Mouse (Mus musculus) midbrain, postnatal 0 days (tissue): Measurements from ENCODE around the gene Fyb2. TPM values are rescaled to one million over a fixed set of nuclear protein-coding genes. Genes with fewer than 3 reads are reported as not detected.
"Not testable (repeated sequence)": the region's sequence is repeated elsewhere in the genome, so short reads cannot be mapped to it uniquely, and the experiment has no call there.

Experiments used
- ATAC-seq: fragments of 200-750 bp; cut with Nextera tagmentation; 2 replicates; pipeline ENCODE4 v1.8.0; 2017; ENCODE audit warnings: moderate number of reproducible peaks, mild to moderate bottlenecking, moderate TSS enrichment, moderate library complexity; ENCODE audit not compliant: low FRiP score
- DNase-seq: peaks from one replicate; pipeline ENCODE4 v3.0.0-alpha.2; 2015; ENCODE audit warnings: low spot score
- H3K27ac ChIP-seq: fragments of 300-500 bp; sonication (generic); 2 replicates; pipeline ENCODE4 v1.5.1; 2014; ENCODE audit warnings: low read depth, mild to moderate bottlenecking, low read length, mixed read lengths
- H3K27me3 ChIP-seq: fragments of 300-500 bp; sonication (generic); 2 replicates; pipeline ENCODE4 v1.6.1; 2014; ENCODE audit warnings: low read length, control low read depth, mixed read lengths; ENCODE audit not compliant: insufficient read depth
- H3K36me3 ChIP-seq: fragments of 300-500 bp; sonication (generic); 2 replicates; pipeline ENCODE4 v1.6.1; 2014; ENCODE audit warnings: low read length, control low read depth, mixed read lengths; ENCODE audit not compliant: insufficient read depth
- H3K4me1 ChIP-seq: fragments of 300-500 bp; sonication (generic); 2 replicates; pipeline ENCODE4 v1.6.1; 2014; ENCODE audit warnings: mild to moderate bottlenecking, control low read depth, antibody characterized with exemption, low read length, mixed read lengths; ENCODE audit not compliant: insufficient read depth
- H3K4me2 ChIP-seq: fragments of 300-500 bp; sonication (generic); 2 replicates; pipeline ENCODE4 v1.6.1; 2014; ENCODE audit warnings: low read depth, mild to moderate bottlenecking, low read length, mixed read lengths; ENCODE audit not compliant: poor library complexity, severe bottlenecking
- H3K4me3 ChIP-seq: fragments of 300-500 bp; sonication (generic); 2 replicates; pipeline ENCODE4 v1.5.1; 2014; ENCODE audit warnings: low read depth, mild to moderate bottlenecking, low read length, moderate library complexity
- H3K9ac ChIP-seq: fragments of 300-500 bp; sonication (generic); replicated peaks from 2 replicates; pipeline ENCODE4 v1.6.1; 2014; ENCODE audit warnings: mild to moderate bottlenecking, low read length, moderate library complexity, mixed read lengths; ENCODE audit not compliant: poor library complexity, severe bottlenecking
- H3K9me3 ChIP-seq: fragments of 300-500 bp; sonication (generic); 2 replicates; pipeline ENCODE4 v1.6.1; 2016; ENCODE audit warnings: low read length, control low read depth
- CTCF ChIP-seq: IDR thresholded peaks from 2 replicates; pipeline ENCODE4 v1.5.1; 2016; ENCODE audit warnings: antibody characterized with exemption, mild to moderate bottlenecking
- WGBS: fragments of 180-500 bp; shearing (Covaris S2); extraction: QIAGEN DNeasy Blood & Tissue Kit; methylation state at CpG from one replicate; pipeline ENCODE4 v1.1.7; 2014; 5-methylcytosine and 5-hydroxymethylcytosine counted together
- polyA plus RNA-seq: library from polyadenylated mRNA; unstranded; fragments of >200 nt; fragmentation: Nextera tagmentation; extraction: Ambion mirVana; gene quantifications from 2 replicates; pipeline ENCODE4 v1.2.1, GENCODE M21; 2015
- total RNA-seq: library from RNA; depleted of rRNA; stranded (reverse); fragments of >200 nt; gene quantifications from 2 replicates; pipeline ENCODE4 v1.2.3, GENCODE M21; 2014

The Fyb2 gene
- total and polyA plus RNA-seq, 2 experiments from 2014 or later: 0.28 to 0.49 TPM

GRCm38 (mm10) chr4:105004135-105004534, 90.9 kb downstream of the Fyb2 start:
- Histone ChIP-seq H3K4me3 (no peak overlapping the region), H3K9me3 (no peaks in the 10 kb centered on the region), H3K36me3 (no peaks in the 10 kb centered on the region), H3K27ac (no peak overlapping the region), H3K9ac (no peak overlapping the region), H3K27me3 (no peaks in the 10 kb centered on the region), H3K4me1 (no peaks in the 10 kb centered on the region), H3K4me2 (no peak overlapping the region)
- 68% methylated on average over 8 of the region's 8 CpGs for WGBS
- DNase-seq: no peak
- no peak for TF ChIP-seq CTCF
- ATAC-seq: no peak

DNA sequence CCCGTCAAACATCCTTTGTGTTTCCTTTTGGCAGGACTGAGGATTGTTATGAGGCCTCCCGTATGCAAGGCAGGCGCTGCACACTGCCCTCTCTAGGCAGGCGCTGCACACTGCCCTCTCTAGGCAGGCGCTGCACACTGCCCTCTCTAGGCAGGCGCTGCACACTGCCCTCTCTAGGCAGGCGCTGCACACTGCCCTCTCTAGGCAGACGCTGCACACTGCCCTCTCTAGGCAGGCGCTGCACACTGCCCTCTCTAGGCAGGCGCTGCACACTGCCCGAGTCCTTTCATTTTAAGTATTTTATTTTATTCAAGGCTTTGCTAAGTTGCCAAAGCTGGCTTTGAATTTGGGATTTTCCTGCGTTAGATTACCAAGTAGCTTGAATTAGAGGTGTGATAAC, 91.4 kb downstream of the Fyb2 start:
- not testable (repeated sequence) for H3K4me1 ChIP-seq, H3K4me3 ChIP-seq, H3K9ac ChIP-seq, H3K27me3 ChIP-seq, H3K9me3 ChIP-seq, H3K36me3 ChIP-seq, H3K4me2 ChIP-seq, DNase-seq, H3K27ac ChIP-seq, ATAC-seq
- WGBS: 92% methylated on average over 11 of the region's 12 CpGs
- TF ChIP-seq CTCF: peak; percentile 56

- DNase-seq: no peak
- no peaks in the 10 kb centered on the region for H3K27me3 ChIP-seq
- no peaks in the 10 kb centered on the region for H3K4me1 ChIP-seq
- H3K9me3 ChIP-seq: no peaks in the 10 kb centered on the region
- no peaks in the 10 kb centered on the region for H3K36me3 ChIP-seq
- no peak overlapping the region for H3K4me3 ChIP-seq
- no peak overlapping the region for H3K4me2 ChIP-seq
- H3K27ac ChIP-seq: no peak overlapping the region
- TF ChIP-seq CTCF: no peak
- H3K9ac ChIP-seq: no peak overlapping the region
- no peak for ATAC-seq
- 90% methylated on average over 4 of the region's 4 CpGs for WGBS
These were observed 94.2 kb downstream of the Fyb2 start for GRCm38 (mm10) chr4:105007360-105008018.

GRCm38 (mm10) chr4:105013718-105014117, 100.5 kb downstream of the Fyb2 start:
- Histone ChIP-seq H3K9me3 (no peaks in the 10 kb centered on the region), H3K4me3 (no peak overlapping the region), H3K9ac (no peak overlapping the region), H3K27ac (no peak overlapping the region), H3K4me2 (no peak overlapping the region), H3K4me1 (no peaks in the 10 kb centered on the region), H3K36me3 (peaks cover 5% of the 10 kb centered on the region; the same call in 1 of the 2 replicates), H3K27me3 (no peaks in the 10 kb centered on the region)
- ATAC-seq (no peak), DNase-seq (no peak)
- WGBS: 94% methylated on average over 7 of the region's 7 CpGs
- TF ChIP-seq CTCF: no peak

DNA sequence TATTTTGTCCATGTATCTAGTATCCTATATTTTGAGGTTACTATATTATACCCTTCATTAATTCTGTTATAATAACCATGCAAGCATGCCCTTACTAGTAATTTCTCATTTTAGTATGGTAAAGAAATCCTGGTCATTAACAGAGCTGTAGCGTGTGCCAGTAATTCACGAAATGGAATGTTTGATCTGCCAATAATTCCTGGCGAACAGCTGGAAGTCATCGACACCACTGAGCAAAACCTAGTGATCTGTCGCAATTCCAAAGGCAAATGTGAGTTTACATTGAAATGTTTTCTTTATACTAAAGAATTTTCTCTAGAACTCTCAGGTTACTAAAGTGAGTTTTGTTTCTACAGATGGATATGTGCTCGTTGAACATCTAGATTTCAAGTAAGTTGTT, 102.2 kb downstream of the Fyb2 start:
- no peak for TF ChIP-seq CTCF
- WGBS: 80% methylated on average over 6 of the region's 6 CpGs
- no peak for DNase-seq

DNA sequence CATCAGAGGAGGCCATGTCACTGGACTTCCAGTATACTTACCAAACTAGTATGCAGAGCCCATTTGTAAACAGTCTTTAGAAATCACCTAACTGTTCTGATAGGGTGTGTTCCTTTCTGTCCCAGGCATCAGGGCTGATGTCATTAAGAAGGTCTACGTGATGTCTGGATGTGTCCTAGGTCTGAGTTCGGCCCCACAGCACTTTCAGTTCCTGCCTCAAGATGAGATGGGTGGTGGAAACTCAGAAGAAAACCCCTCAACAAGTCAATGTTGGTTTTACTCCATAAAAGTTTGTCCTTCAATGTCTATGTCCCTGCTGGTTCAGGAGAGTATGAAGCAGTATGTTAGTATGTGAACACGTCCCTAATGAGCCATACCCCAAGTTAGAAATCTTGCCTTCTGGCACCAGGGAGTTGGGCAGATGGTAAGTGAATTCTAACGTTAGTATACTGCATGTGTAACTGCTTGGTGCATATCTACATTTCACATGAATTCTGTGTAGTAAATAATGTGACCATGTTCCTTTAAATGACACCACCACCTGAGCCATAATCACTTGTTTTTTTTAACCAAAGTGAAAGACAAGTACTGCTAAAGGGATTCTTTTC, 102.9 kb downstream of the Fyb2 start:
- Histone ChIP-seq H3K27me3 (no peaks in the 10 kb centered on the region), H3K36me3 (peaks cover 5% of the 10 kb centered on the region; the same call in 1 of the 2 replicates), H3K4me2 (no peak overlapping the region), H3K4me3 (no peak overlapping the region), H3K9ac (no peak overlapping the region), H3K27ac (no peak overlapping the region), H3K4me1 (no peaks in the 10 kb centered on the region), H3K9me3 (no peaks in the 10 kb centered on the region)
- ATAC-seq (no peak), DNase-seq (no peak)
- TF ChIP-seq CTCF: no peak
- WGBS: 93% methylated on average over 4 of the region's 4 CpGs

More for the DNA sequence above, 102.2 kb downstream of the Fyb2 start:
- H3K4me2 ChIP-seq: no peak overlapping the region
- H3K27ac ChIP-seq: no peak overlapping the region
- H3K4me3 ChIP-seq: no peak overlapping the region
- H3K9ac ChIP-seq: no peak overlapping the region
- peaks cover 5% of the 10 kb centered on the region; the same call in 1 of the 2 replicates for H3K36me3 ChIP-seq
- H3K27me3 ChIP-seq: no peaks in the 10 kb centered on the region
- ATAC-seq: no peak
- no peaks in the 10 kb centered on the region for H3K9me3 ChIP-seq
- H3K4me1 ChIP-seq: no peaks in the 10 kb centered on the region
